Mouse (Mus musculus) intestine, embryonic 16.5 days (tissue): ENCODE measurements at regions not wholly inside any gene's neighbourhood (a gene's known extent, or its start where the extent isn't known, plus 50 kb on each side); places are given as distances from the start of the nearest gene placed in this dataset.

Experiments
- ATAC-seq: fragments of 200-750 bp; cut with Nextera tagmentation; 2 replicates; pipeline ENCODE4 v1.8.0; 2017; ENCODE audit warnings: moderate TSS enrichment, moderate library complexity
- H3K27ac ChIP-seq: fragments of 300-500 bp; sonication (generic); 2 replicates; pipeline ENCODE4 v1.5.1; 2014; ENCODE audit warnings: mild to moderate bottlenecking, low read length
- H3K27me3 ChIP-seq: fragments of 300-500 bp; sonication (generic); replicated peaks from 2 replicates; pipeline ENCODE4 v1.6.1; 2014; ENCODE audit warnings: low read length, control low read depth, mixed read lengths; ENCODE audit not compliant: control insufficient read depth, insufficient read depth
- H3K36me3 ChIP-seq: fragments of 300-500 bp; sonication (generic); 2 replicates; pipeline ENCODE4 v1.6.1; 2014; ENCODE audit warnings: low read length, control low read depth; ENCODE audit not compliant: control insufficient read depth, insufficient read depth
- H3K4me1 ChIP-seq: fragments of 300-500 bp; sonication (generic); 2 replicates; pipeline ENCODE4 v1.6.1; 2014; ENCODE audit warnings: low read length, control low read depth, mixed read lengths; ENCODE audit not compliant: control insufficient read depth, insufficient read depth
- H3K4me2 ChIP-seq: fragments of 300-500 bp; sonication (generic); 2 replicates; pipeline ENCODE4 v1.6.1; 2014; ENCODE audit warnings: low read depth, low read length, control low read depth
- H3K4me3 ChIP-seq: fragments of 300-500 bp; sonication (generic); 2 replicates; pipeline ENCODE4 v1.5.1; 2014; ENCODE audit warnings: mild to moderate bottlenecking, low read length
- H3K9ac ChIP-seq: fragments of 300-500 bp; sonication (generic); 2 replicates; pipeline ENCODE4 v1.6.1; 2014; ENCODE audit warnings: low read depth, low read length
- H3K9me3 ChIP-seq: fragments of 300-500 bp; sonication (generic); 2 replicates; pipeline ENCODE4 v1.6.1; 2016; ENCODE audit warnings: low read length, control low read depth; ENCODE audit not compliant: control insufficient read depth
- WGBS: fragments of 180-500 bp; shearing (Covaris S2); extraction: QIAGEN DNeasy Blood & Tissue Kit; methylation state at CpG from one replicate; pipeline ENCODE4 v1.1.7; 2014; 5-methylcytosine and 5-hydroxymethylcytosine counted together

GRCm38 (mm10) chr11:22628979-22629378 lies 117.1 kb downstream of the Tmem17 start:
- peak overlapping the region; percentile 87 for H3K27ac ChIP-seq
- no peaks in the 10 kb centered on the region for H3K27me3 ChIP-seq
- H3K4me1 ChIP-seq = peaks cover 24% of the 10 kb centered on the region
- no peak overlapping the region for H3K4me3 ChIP-seq
- H3K9ac ChIP-seq = no peak overlapping the region
- 67% methylated on average over 5 of the region's 5 CpGs for WGBS
- no peaks in the 10 kb centered on the region for H3K36me3 ChIP-seq
- H3K4me2 ChIP-seq = 0 out of 2 replicates have a peak overlapping the region, but pooled peaks have one; percentile 54
- H3K9me3 ChIP-seq = no peaks in the 10 kb centered on the region
- ATAC-seq = peak; percentile 26; the same call in 1 of the 2 replicates

GRCm38 (mm10) chr11:22629581-22629980 lies 117.7 kb downstream of the Tmem17 start:
- H3K4me1 ChIP-seq = peaks cover 24% of the 10 kb centered on the region
- no peaks in the 10 kb centered on the region for H3K27me3 ChIP-seq
- H3K9me3 ChIP-seq = no peaks in the 10 kb centered on the region
- H3K36me3 ChIP-seq = no peaks in the 10 kb centered on the region
- peak overlapping the region; percentile 54 for H3K4me2 ChIP-seq
- H3K4me3 ChIP-seq = peak overlapping the region; percentile 36
- peak; percentile 53 for ATAC-seq
- WGBS = 13% methylated on average over 13 of the region's 13 CpGs
- H3K27ac ChIP-seq = peak overlapping the region; percentile 87
- peak overlapping the region; percentile 48 for H3K9ac ChIP-seq

DNA sequence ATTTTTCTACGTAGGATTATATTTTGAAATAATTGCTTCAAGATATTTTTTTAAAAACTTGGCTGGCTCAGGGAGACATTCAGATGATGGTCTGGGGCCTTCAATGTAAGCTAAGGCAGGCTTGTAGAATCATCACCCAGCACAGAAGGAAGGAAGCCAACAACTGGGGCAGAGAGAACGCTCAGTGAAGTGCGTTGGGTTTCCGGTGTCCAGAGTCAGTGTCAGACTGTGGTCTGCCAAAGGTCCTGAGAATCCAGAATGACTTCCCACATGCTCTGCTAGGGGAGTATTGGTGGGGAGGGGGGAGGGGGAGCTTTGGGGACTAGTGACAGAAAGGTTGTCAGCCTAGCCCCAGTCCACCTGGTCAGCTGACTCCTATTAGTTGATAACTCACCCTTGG lies 118.1 kb downstream of the Tmem17 start:
- Histone ChIP-seq H3K4me3 (peak overlapping the region; percentile 36), H3K9ac (peak overlapping the region; percentile 48; the same call in 1 of the 2 replicates), H3K9me3 (no peaks in the 10 kb centered on the region), H3K4me2 (peak overlapping the region; percentile 54), H3K4me1 (peaks cover 24% of the 10 kb centered on the region), H3K27ac (peak overlapping the region; percentile 87), H3K36me3 (no peaks in the 10 kb centered on the region), H3K27me3 (no peaks in the 10 kb centered on the region)
- 47% methylated on average over 4 of the region's 4 CpGs for WGBS
- peak; percentile 37 for ATAC-seq

- WGBS = 76% methylated on average over 5 of the region's 5 CpGs
- ATAC-seq = no peak
- Histone ChIP-seq H3K4me1 (peaks cover 24% of the 10 kb centered on the region), H3K27ac (no peak overlapping the region), H3K27me3 (no peaks in the 10 kb centered on the region), H3K9ac (peak overlapping the region; percentile 24; the same call in 1 of the 2 replicates), H3K4me2 (no peak overlapping the region), H3K9me3 (no peaks in the 10 kb centered on the region), H3K4me3 (no peak overlapping the region), H3K36me3 (no peaks in the 10 kb centered on the region)
Observed at GRCm38 (mm10) chr11:22630982-22631381, 119.1 kb downstream of the Tmem17 start.

GRCm38 (mm10) chr11:22631606-22632313 lies 119.9 kb downstream of the Tmem17 start:
- peak; percentile 12; the same call in 1 of the 2 replicates for ATAC-seq
- Histone ChIP-seq H3K27ac (no peak overlapping the region), H3K9ac (0 out of 2 replicates have a peak overlapping the region, but pooled peaks have one; percentile 23)

DNA sequence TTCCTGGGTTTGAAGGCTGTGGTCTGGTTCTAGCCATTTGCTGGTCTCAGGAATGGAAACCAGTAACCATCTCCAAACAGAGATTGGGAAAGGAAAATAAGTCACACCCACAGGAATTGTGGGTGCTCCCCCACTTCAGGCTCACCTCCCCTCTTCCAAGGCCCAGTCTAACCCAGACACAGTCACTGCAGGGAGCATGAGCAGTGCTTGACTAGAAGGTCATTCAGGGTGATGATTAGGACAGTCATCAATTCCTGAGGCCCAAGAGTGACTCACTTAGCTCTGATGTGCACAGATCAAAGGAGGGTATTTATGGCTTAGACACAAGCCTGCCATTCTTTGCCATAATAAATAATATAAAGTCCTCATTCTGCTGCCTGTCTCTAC lies 120.4 kb downstream of the Tmem17 start:
- no peaks in the 10 kb centered on the region for H3K36me3 ChIP-seq
- no peaks in the 10 kb centered on the region for H3K27me3 ChIP-seq
- H3K27ac ChIP-seq = no peak overlapping the region
- no peak overlapping the region for H3K4me3 ChIP-seq
- peaks cover 31% of the 10 kb centered on the region for H3K4me1 ChIP-seq
- no peaks in the 10 kb centered on the region for H3K9me3 ChIP-seq
- no peak for ATAC-seq
- H3K9ac ChIP-seq = no peak overlapping the region
- H3K4me2 ChIP-seq = no peak overlapping the region

More at GRCm38 (mm10) chr11:22631606-22632313, 119.9 kb downstream of the Tmem17 start:
- WGBS = 27% methylated on average over 6 of the region's 6 CpGs
- H3K4me1 ChIP-seq = peaks cover 26% of the 10 kb centered on the region
- no peak overlapping the region for H3K4me3 ChIP-seq
- no peaks in the 10 kb centered on the region for H3K36me3 ChIP-seq
- H3K4me2 ChIP-seq = no peak overlapping the region
- no peaks in the 10 kb centered on the region for H3K27me3 ChIP-seq
- H3K9me3 ChIP-seq = no peaks in the 10 kb centered on the region

DNA sequence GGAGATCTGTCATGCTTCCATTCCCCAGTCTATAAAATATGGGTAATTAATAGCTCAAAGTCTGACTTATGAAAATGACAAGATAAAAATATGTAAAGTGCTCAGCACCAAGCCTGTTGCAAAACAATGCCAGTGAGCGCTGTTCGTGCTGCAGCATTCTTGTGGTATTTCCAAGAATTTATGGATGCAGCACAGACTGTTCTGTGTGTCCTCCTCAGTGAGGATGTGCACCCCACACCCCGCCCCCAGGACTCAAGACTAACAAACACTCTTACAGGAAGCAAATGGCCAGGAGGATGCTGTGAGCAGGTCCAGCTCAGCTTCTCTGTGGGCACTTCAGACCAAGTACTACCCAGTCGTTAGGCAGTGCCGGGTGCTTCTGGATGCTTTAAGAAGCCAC lies 121.1 kb downstream of the Tmem17 start:
- Histone ChIP-seq H3K27me3 (no peaks in the 10 kb centered on the region), H3K27ac (no peak overlapping the region), H3K4me1 (peaks cover 31% of the 10 kb centered on the region), H3K4me2 (no peak overlapping the region), H3K9me3 (no peaks in the 10 kb centered on the region), H3K9ac (no peak overlapping the region), H3K4me3 (no peak overlapping the region), H3K36me3 (no peaks in the 10 kb centered on the region)
- 65% methylated on average over 5 of the region's 5 CpGs for WGBS
- ATAC-seq = no peak

DNA sequence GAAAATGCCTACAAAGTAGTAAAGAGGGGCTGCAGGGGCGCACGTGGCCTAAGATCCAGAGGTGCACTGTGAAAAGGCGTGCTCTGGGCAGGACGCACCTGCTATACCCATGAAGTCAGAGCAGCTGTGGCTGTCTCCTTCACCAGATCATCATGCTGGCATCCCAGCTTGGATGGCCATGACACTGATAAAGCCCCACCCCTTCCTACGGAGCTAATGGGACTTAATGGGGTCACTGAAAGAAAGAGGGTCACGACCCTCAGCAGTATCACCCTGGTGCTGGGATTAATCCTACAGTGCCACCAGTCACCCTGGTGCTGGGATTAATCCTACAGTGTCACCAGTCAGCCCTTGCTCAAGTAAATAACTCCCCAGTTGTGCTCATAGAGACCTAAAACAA lies 122.1 kb downstream of the Tmem17 start:
- H3K27me3 ChIP-seq = no peaks in the 10 kb centered on the region
- no peak overlapping the region for H3K27ac ChIP-seq
- ATAC-seq = no peak
- H3K4me3 ChIP-seq = no peak overlapping the region
- 64% methylated on average over 6 of the region's 6 CpGs for WGBS
- H3K4me1 ChIP-seq = peaks cover 28% of the 10 kb centered on the region
- no peak overlapping the region for H3K9ac ChIP-seq
- no peak overlapping the region for H3K4me2 ChIP-seq
- no peaks in the 10 kb centered on the region for H3K9me3 ChIP-seq
- no peaks in the 10 kb centered on the region for H3K36me3 ChIP-seq

DNA sequence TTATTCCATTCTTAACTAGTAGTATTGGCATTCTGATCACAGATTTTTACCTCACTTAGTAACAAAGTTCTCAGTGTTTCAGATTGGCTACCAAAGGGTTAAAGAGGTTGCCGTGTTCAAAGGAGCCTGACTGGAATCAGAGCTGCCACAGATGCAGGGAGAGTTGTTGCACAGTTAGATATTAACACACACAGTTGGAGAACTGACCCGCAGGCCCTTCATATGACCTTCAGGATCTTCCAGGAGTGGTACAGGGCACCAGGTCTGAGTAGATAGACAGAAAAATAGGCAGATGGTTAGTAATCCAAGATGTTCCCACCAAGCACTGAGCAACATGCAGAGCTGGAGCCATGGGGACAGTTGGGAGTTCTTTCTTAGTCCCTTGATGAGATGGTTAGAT lies 123.1 kb downstream of the Tmem17 start:
- no peak for ATAC-seq
- H3K9ac ChIP-seq = no peak overlapping the region
- no peaks in the 10 kb centered on the region for H3K9me3 ChIP-seq
- peaks cover 20% of the 10 kb centered on the region for H3K4me1 ChIP-seq
- no peak overlapping the region for H3K4me2 ChIP-seq
- H3K36me3 ChIP-seq = no peaks in the 10 kb centered on the region
- H3K27ac ChIP-seq = no peak overlapping the region
- 38% methylated on average over 2 of the region's 2 CpGs for WGBS
- no peaks in the 10 kb centered on the region for H3K27me3 ChIP-seq
- H3K4me3 ChIP-seq = no peak overlapping the region

- Histone ChIP-seq H3K36me3 (no peaks in the 10 kb centered on the region), H3K9ac (no peak overlapping the region), H3K9me3 (no peaks in the 10 kb centered on the region), H3K4me3 (no peak overlapping the region), H3K4me1 (peaks cover 17% of the 10 kb centered on the region), H3K4me2 (no peak overlapping the region), H3K27ac (no peak overlapping the region), H3K27me3 (no peaks in the 10 kb centered on the region)
- WGBS = 66% methylated on average over 7 of the region's 7 CpGs
- no peak for ATAC-seq
Observed at GRCm38 (mm10) chr11:22636321-22636720, 124.4 kb downstream of the Tmem17 start.
